Mouse (Mus musculus) bone marrow, adult 2 months (tissue): ENCODE results near the gene Gm9046.
"Not testable (repeated sequence)": the region's sequence is repeated elsewhere in the genome, so short reads cannot be mapped to it uniquely, and the experiment has no call there.

Experiments
- CTCF ChIP-seq: fragments of 200-500 bp; IDR thresholded peaks from 2 replicates; pipeline ENCODE4 v1.5.1; 2011; ENCODE audit warnings: low read length, control low read depth; ENCODE audit not compliant: control insufficient read depth, insufficient read depth
- POLR2A ChIP-seq: fragments of 200-500 bp; IDR thresholded peaks from 2 replicates; pipeline ENCODE4 v1.6.1; 2011; ENCODE audit warnings: low read depth, mild to moderate bottlenecking, control low read depth, low read length, borderline replicate concordance; ENCODE audit not compliant: control insufficient read depth

- TF ChIP-seq CTCF, POLR2A: not testable (repeated sequence)
Observed at GRCm38 (mm10) chr10:118332308-118332707, 10.7 kb downstream of the Gm9046 start, which contains the start of gene Gm9044.
